Mouse (Mus musculus): Measurements from ENCODE around the gene Rmnd1. TPM values are rescaled to one million over a fixed set of nuclear protein-coding genes. Genes with fewer than 3 reads are reported as not detected.
A peak's percentile ranks its signal among the peaks of the same experiment; 100 is the strongest.
"Not testable (repeated sequence)": the region's sequence is repeated elsewhere in the genome, so short reads cannot be mapped to it uniquely, and the experiment has no call there.

Gene Rmnd1
- polyA plus RNA-seq, 1 experiment from 2014 or later: 17.9 TPM

DNA sequence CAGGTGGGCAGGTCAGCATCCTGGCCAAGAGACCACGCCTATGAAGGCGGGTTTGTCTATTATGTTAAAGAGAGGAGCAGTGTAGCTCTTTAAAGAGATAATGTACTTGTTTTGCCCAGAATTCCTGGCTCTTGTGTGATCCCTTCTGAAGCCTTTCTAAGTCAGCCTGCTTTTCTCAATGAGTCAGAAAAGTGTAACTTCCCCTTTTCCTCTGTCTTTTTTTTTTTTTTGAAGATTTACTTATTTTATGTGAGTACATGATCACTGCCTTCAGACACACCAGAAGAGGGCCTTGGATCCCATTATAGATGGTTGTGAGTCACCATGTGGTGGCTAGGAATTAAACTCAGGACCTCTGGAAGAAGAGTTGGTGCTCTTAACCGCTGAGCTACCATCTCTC is 37.2 kb upstream of the Rmnd1 start:
- no peaks in the 10 kb centered on the region for H3K9me3 ChIP-seq (ENCODE audit: low read length)
- 74% methylated on average over 3 of the region's 3 CpGs for WGBS
- no peak overlapping the region for H3K27ac ChIP-seq (ENCODE audit: low read length)
- no peak overlapping the region for H3K4me2 ChIP-seq (replicated peaks; ENCODE audit: low read depth, low read length)
- TF ChIP-seq CTCF (IDR thresholded peaks at IDR 0.05) (no peak), EP300 (IDR thresholded peaks at IDR 0.05) (no peak)
- H3K4me3 ChIP-seq (ENCODE audit: low read depth, low read length): no peak overlapping the region
- no peaks in the 10 kb centered on the region for H3K36me3 ChIP-seq (ENCODE audit: insufficient read depth, low read length)
- no peak for ATAC-seq
- H3K27me3 ChIP-seq (replicated peaks; ENCODE audit: insufficient read depth, low read length): no peaks in the 10 kb centered on the region
- no peak for DNase-seq (ENCODE audit: low spot score)
- H3K9ac ChIP-seq (replicated peaks; ENCODE audit: low read depth): no peak overlapping the region
- H3K4me1 ChIP-seq (ENCODE audit: insufficient read depth, low read depth, low read length): no peaks in the 10 kb centered on the region

DNA sequence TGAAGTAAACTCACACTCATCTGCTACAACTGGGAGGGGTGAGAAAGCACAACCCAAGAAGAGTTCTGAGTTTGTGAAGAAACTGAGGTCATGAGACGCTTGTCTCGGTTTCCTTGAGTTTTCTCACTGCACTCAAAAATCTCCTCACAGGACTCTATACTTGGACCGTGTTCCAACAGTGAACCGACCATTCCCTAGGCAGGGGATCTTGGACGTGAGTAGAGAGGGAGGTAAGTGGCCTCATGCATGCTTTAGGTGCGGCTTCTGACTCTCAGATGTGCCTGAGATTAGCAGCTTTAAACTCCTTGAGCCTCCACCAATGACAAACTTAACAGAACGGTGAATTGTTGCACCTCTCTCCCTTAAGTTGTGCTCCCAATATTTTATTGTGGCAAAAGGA is 33.6 kb upstream of the Rmnd1 start:
- Histone ChIP-seq H3K27me3 (replicated peaks; ENCODE audit: insufficient read depth, low read length) (no peaks in the 10 kb centered on the region), H3K4me3 (ENCODE audit: low read depth, low read length) (no peak overlapping the region), H3K4me1 (ENCODE audit: insufficient read depth, low read depth, low read length) (no peaks in the 10 kb centered on the region), H3K9ac (replicated peaks; ENCODE audit: low read depth) (no peak overlapping the region), H3K4me2 (replicated peaks; ENCODE audit: low read depth, low read length) (no peak overlapping the region), H3K27ac (ENCODE audit: low read length) (no peak overlapping the region), H3K9me3 (ENCODE audit: low read length) (no peaks in the 10 kb centered on the region), H3K36me3 (ENCODE audit: insufficient read depth, low read length) (no peaks in the 10 kb centered on the region)
- DNase-seq (ENCODE audit: low spot score) (no peak), ATAC-seq (peak; percentile 50; the same call in 1 of the 2 replicates)
- TF ChIP-seq EP300 (IDR thresholded peaks at IDR 0.05): no peak
- TF ChIP-seq CTCF (IDR thresholded peaks at IDR 0.05): no peak
- 43% methylated on average over 7 of the region's 7 CpGs for WGBS

DNA sequence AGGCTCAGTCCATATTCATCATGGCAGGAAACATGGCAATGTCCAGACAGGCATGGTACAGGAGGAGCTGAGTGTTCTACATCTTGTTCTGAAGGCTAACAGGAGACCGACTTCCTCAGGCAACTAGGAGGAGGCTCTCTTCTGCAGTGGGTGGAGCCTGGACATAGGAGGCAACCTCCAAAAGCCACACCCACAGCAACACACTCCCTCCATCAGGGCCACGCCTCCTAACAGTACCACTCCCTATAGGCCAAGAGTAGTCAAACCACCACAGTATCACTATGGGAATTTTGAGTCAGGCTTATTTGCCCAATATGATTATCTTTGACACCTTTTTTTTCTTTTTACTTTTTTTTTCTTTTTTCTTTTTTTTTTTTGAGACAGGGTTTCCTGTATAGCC is 28.0 kb upstream of the Rmnd1 start:
- H3K9ac ChIP-seq (replicated peaks; ENCODE audit: low read depth): no peak overlapping the region
- no peaks in the 10 kb centered on the region for H3K9me3 ChIP-seq (ENCODE audit: low read length)
- H3K36me3 ChIP-seq (ENCODE audit: insufficient read depth, low read length): peaks cover 9% of the 10 kb centered on the region; the same call in 1 of the 2 replicates
- no peak for ATAC-seq
- H3K27me3 ChIP-seq (replicated peaks; ENCODE audit: insufficient read depth, low read length): no peaks in the 10 kb centered on the region
- WGBS: 94% methylated on average over 2 of the region's 2 CpGs
- no peak overlapping the region for H3K4me2 ChIP-seq (replicated peaks; ENCODE audit: low read depth, low read length)
- H3K4me3 ChIP-seq (ENCODE audit: low read depth, low read length): no peak overlapping the region
- H3K4me1 ChIP-seq (ENCODE audit: insufficient read depth, low read depth, low read length): no peaks in the 10 kb centered on the region
- TF ChIP-seq CTCF (IDR thresholded peaks at IDR 0.05) (no peak), EP300 (IDR thresholded peaks at IDR 0.05) (no peak)
- no peak overlapping the region for H3K27ac ChIP-seq (ENCODE audit: low read length)
- no peak for DNase-seq (ENCODE audit: low spot score)

DNA sequence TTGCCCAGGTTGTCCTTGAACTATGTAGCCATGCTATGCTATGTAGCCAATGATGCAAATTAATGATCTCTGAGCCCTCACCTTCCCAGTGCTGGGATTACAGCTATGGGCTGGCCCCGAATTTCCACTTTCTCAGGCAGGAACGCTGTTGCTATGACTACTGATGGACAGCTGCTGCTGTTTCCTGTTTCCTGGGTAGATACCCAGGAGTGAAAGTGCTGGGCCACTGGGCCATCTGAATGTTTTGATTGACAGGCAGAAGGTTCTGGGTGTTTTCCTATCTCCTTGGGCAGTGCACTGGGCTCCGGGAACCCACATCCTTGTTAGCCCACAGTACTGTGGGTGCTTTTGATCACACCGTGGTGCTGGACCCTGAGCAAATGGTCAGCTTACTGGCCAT is 24.2 kb upstream of the Rmnd1 start:
- Histone ChIP-seq H3K4me3 (ENCODE audit: low read depth, low read length) (no peak overlapping the region), H3K4me1 (ENCODE audit: insufficient read depth, low read depth, low read length) (no peaks in the 10 kb centered on the region), H3K36me3 (ENCODE audit: insufficient read depth, low read length) (peaks cover 14% of the 10 kb centered on the region; the same call in 1 of the 2 replicates), H3K27ac (ENCODE audit: low read length) (no peak overlapping the region), H3K9ac (replicated peaks; ENCODE audit: low read depth) (no peak overlapping the region), H3K27me3 (replicated peaks; ENCODE audit: insufficient read depth, low read length) (no peaks in the 10 kb centered on the region), H3K4me2 (replicated peaks; ENCODE audit: low read depth, low read length) (no peak overlapping the region), H3K9me3 (ENCODE audit: low read length) (no peaks in the 10 kb centered on the region)
- WGBS: 64% methylated on average over 4 of the region's 4 CpGs
- ATAC-seq: no peak
- DNase-seq (ENCODE audit: low spot score): no peak
- TF ChIP-seq CTCF (IDR thresholded peaks at IDR 0.05) (no peak), EP300 (IDR thresholded peaks at IDR 0.05) (no peak)

DNA sequence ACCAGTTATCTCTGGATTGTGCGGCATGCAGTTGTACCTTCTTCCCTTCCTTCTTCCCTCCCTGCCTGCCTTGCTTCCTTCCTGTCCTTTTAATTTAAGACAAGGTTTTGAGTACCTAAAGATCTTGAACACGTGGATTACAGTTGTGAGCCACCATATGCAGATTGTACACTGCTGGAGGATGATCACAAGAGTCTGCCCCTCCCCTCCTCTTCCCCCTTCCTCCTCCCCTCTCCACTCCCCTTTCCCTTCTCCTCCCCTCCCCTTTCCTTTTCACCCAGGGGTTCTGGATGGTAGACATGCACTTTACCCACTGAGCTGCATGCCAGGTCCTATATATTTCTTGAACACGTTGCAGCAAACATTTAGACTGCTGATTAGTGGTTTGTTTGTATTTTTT is 3.2 kb upstream of the Rmnd1 start:
- H3K4me1 ChIP-seq (ENCODE audit: insufficient read depth, low read depth, low read length): peaks cover 8% of the 10 kb centered on the region; the same call in 1 of the 2 replicates
- H3K27ac ChIP-seq (ENCODE audit: low read length): no peak overlapping the region
- H3K27me3 ChIP-seq (replicated peaks; ENCODE audit: insufficient read depth, low read length): no peaks in the 10 kb centered on the region
- no peak for DNase-seq (ENCODE audit: low spot score)
- 83% methylated on average over 3 of the region's 3 CpGs for WGBS
- TF ChIP-seq EP300 (IDR thresholded peaks at IDR 0.05) (no peak), CTCF (IDR thresholded peaks at IDR 0.05) (no peak)
- peaks cover 8% of the 10 kb centered on the region for H3K36me3 ChIP-seq (ENCODE audit: insufficient read depth, low read length)
- ATAC-seq: no peak
- H3K4me2 ChIP-seq (replicated peaks; ENCODE audit: low read depth, low read length): no peak overlapping the region
- no peaks in the 10 kb centered on the region for H3K9me3 ChIP-seq (ENCODE audit: low read length)
- no peak overlapping the region for H3K4me3 ChIP-seq (ENCODE audit: low read depth, low read length)
- no peak overlapping the region for H3K9ac ChIP-seq (replicated peaks; ENCODE audit: low read depth)

DNA sequence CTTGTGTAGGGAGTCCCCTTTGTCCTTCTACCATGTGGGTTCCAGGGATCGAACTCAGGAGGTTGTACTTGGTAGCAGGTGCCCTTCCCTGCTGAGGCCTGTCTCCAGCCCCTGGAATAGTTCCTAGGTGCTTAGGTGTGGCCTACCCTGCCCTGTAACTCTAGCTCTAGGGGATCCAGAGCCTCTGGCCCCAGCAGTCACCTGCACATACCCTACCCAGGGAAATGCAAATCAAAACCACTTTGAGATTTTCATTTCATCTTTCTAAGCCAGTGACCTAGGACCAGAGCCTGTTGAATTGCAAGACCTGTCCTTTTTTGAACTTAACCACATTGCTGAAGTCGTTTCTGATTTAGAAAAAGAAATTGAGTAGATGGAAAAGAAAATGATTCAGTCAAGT is 1.7 kb upstream of the Rmnd1 start:
- H3K4me3 ChIP-seq (ENCODE audit: low read depth, low read length); H3K4me1 ChIP-seq (ENCODE audit: insufficient read depth, low read depth, low read length); H3K27ac ChIP-seq (ENCODE audit: low read length); H3K4me2 ChIP-seq (replicated peaks; ENCODE audit: low read depth, low read length); H3K27me3 ChIP-seq (replicated peaks; ENCODE audit: insufficient read depth, low read length); H3K9me3 ChIP-seq (ENCODE audit: low read length); ATAC-seq; H3K9ac ChIP-seq (replicated peaks; ENCODE audit: low read depth); H3K36me3 ChIP-seq (ENCODE audit: insufficient read depth, low read length); DNase-seq (ENCODE audit: low spot score): not testable (repeated sequence)
- 79% methylated on average over 2 of the region's 2 CpGs for WGBS
